Mouse (Mus musculus) erythroblast, embryonic 14.5 days (primary cell): ENCODE measurements around the gene Stra6l.

Source experiments
- GATA1 ChIP-seq: IDR thresholded peaks from 2 replicates; pipeline ENCODE4 v1.6.1; 2012; ENCODE audit warnings: low read length, inconsistent platforms, mixed read lengths
- TAL1 ChIP-seq: IDR thresholded peaks from 3 replicates; pipeline ENCODE4 v1.6.1; 2012; ENCODE audit warnings: low read length, inconsistent platforms, mixed read lengths

- TF ChIP-seq TAL1 (no peak), GATA1 (no peak)
Observed at GRCm38 (mm10) chr4:45853496-45854246, 5.2 kb downstream of the Stra6l start.
